Mouse (Mus musculus): ENCODE measurements at regions not wholly inside any gene's neighbourhood (a gene's known extent, or its start where the extent isn't known, plus 50 kb on each side); places are given as distances from the start of the nearest gene placed in this dataset.

DNA sequence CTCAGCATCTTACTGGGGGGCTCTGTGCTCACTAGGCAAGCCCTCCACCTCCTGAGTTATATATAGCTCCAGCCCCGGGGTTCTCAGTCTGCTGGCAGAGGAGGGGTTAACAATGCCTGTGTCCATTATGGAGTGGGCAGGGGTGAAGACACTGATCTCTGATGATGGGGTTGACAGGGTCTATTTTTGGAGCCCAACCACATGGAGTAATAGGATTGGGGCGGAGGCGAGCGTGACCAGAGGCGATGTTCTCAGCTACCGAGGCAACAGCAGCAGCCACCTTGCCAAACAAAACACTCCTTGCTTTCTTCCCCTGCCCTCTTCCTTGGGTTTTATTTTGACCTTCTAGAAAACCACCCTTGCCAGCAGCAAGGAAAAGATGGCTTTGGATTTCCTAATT lies 141.1 kb upstream of the Gli2 start:
- DNase-seq (ENCODE audit: low spot score in 2 of 2) = no peak

- DNase-seq (ENCODE audit: low spot score in 2 of 2) = no peak
Measured at GRCm38 (mm10) chr1:119191177-119191576, 137.8 kb upstream of the Gli2 start.

DNA sequence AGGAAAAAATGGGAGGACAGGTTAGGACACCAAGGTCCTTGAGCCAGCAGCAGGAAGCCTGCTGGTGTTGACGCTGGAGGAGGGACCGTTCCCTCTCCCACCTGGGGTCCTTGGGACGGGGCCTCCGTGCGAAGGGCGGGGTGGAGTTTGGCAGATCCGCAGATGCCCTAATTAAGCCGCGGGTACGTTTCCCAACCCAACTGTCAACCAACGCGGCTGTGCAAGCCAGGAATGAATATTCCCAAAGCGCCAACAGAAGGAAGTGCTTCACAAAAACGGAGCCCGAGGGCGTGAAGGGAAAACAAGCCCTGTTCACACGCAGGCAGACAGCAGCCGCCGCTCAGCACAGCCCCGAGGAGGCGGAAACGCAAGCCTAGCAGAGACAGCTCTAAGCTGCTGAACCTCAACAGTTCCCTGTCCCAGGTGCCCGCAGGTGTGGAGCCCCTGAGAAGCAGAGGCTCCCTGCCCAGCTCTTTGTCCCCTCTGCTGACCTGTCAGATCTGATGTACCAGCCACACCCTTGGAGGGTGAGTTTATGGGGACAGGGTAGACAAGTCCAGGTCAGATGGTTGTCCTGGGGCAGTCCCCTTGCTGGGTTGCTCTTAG lies 136.1 kb upstream of the Gli2 start:
- no peak for DNase-seq (ENCODE audit: low spot score in 2 of 2)

GRCm38 (mm10) chr1:119187301-119187700 lies 133.9 kb upstream of the Gli2 start:
- no peak for DNase-seq (ENCODE audit: low spot score in 2 of 2)

GRCm38 (mm10) chr1:119186856-119187255 lies 133.4 kb upstream of the Gli2 start:
- DNase-seq (ENCODE audit: low spot score in 2 of 2) = no peak

GRCm38 (mm10) chr1:119183558-119184270 lies 130.3 kb upstream of the Gli2 start:
- no peak for DNase-seq (ENCODE audit: low spot score in 2 of 2)

DNA sequence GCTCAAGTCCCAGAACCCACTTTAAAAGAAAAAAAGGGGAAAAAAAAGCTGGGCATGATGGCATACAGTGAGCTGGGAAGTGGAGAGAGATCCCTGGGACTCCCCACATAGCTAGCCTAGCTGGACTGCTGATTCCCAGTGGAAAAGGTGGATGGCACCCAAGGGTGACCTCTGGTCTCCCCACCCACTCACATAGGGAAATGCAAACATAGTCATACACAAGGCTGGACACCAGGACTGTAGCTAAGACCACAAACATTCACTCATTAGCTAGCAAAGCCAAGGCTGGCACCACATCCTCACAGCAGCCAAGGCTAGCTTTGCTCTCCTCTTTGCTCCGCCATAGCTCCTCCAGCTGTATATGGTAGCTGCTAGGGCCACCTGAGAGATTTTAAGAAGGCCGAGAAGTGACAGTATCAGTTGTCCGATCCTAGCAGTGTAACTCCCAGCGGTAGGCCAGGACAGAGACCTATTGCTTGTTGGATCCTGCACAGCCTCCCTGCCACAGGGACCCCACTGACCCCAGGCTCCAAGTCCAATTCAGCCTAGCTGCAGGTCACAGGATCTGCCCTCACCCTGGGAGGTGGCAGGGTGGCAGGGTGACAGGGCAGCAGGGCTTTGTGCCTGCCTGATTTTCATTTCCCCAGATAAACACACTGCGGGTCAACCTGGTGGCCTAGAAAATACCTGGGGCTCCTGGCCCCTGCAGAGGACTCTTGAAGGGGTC lies 119.8 kb upstream of the Gli2 start:
- no peak for DNase-seq (ENCODE audit: low spot score in 2 of 2)

DNA sequence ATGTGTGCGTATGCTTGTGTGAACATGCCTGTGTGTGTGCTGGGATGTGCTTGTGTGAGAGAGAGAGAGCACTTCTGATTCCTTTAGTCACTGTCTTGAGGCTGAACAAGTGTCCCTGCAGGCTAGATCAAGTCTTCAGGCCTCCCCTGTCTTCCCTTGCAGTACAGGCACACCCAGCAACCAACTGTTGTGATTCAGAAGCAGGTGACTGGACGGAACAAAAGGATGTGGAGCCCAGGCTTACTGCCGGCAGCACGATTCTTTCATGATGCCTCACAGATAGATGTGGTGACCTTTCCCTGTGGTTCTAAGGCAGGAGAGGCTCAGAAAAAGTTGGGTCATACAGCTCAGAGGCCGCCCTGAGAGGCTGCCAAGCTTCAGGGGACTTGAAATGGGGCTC lies 114.0 kb upstream of the Gli2 start:
- no peak for DNase-seq (ENCODE audit: low spot score in 2 of 2)

DNA sequence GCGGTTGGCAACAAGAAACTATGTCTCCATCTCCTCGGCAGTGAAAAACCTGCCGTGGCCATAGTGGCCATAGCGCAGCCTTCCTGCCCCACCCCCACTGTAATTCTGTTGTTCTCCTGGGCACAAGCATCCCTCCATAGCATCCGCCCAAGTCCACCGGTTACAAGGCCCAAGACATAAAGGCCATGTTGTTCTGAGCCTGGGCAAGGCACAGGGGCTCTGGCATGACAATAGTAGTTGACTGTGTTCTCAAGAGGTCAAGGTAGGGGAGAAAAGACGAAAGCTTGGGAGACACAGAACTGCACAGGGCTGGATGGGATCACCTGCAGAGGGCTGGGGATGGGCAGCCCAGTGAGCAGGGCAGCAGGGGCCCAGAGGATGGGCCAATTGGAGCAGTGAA lies 112.9 kb upstream of the Gli2 start:
- no peak for DNase-seq (ENCODE audit: low spot score in 2 of 2)

DNA sequence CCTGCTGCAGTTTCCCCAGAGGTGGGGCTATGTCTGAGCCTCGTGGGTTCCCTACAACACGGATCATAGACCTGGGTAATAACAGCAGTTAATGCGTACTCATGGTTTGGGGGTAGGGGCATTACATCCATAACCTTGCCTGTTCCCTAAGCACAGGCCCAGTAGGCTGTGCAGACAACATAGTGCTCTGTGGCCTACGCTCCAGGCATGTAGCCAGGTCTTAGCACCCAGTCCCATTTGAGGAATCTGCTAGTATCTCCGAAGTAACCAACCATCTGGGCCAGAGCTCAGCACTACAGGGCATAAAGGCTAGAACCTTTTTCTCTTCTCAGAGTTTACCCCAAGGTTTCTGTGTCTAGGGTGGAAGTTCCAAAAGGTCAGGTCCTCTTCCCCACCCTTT lies 111.4 kb upstream of the Gli2 start:
- no peak for DNase-seq (ENCODE audit: low spot score in 2 of 2)

DNA sequence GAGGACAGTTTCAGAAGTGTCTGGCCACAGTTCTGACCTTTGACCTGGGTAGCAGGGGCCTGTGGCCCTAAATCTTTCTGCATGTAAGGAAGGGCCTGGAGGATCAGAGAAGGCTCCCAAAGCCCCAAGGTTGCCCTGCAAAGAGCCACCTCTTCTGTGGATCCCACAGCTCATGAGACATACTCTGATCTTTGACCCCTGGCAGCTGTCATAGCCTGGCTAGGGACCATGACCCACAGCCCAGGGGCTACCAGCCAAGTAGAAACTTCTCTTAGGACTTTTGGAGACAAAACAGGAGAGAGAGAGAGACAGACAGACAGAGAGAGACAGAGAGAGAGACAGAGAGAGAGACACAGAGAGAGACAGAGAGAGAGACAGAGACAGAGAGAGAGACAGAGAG lies 110.4 kb upstream of the Gli2 start:
- DNase-seq (ENCODE audit: low spot score in 2 of 2) = no peak

GRCm38 (mm10) chr1:119163114-119163740 lies 109.8 kb upstream of the Gli2 start:
- no peak for DNase-seq (ENCODE audit: low spot score in 2 of 2)

GRCm38 (mm10) chr1:119161751-119162150 lies 108.3 kb upstream of the Gli2 start:
- no peak for DNase-seq (ENCODE audit: low spot score in 2 of 2)

- DNase-seq (ENCODE audit: low spot score in 2 of 2) = no peak
Measured at GRCm38 (mm10) chr1:119160354-119160753, 106.9 kb upstream of the Gli2 start.

- no peak for DNase-seq (ENCODE audit: low spot score in 2 of 2)
Measured at GRCm38 (mm10) chr1:119157171-119157700, 103.8 kb upstream of the Gli2 start.

DNA sequence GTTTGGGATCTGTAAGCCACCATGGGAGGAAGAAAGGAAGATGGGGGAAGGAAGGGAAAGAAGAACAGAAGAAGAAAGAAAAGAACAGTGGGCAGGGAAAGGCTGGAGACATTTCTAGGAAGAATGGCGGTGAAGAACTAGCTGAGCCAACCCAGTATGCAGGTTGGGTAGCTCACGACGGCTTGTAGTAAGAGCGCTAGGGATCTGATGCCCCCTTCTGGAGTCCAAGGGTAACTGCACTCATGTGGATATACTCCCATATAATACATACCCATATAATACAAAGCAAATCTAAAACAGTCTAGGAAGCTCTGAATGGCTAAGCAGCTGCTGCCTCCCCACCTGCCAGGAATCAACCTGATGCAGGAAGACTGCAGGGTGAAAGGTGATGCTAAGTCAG lies 100.2 kb upstream of the Gli2 start:
- no peak for DNase-seq (ENCODE audit: low spot score in 2 of 2)

GRCm38 (mm10) chr1:119152776-119153175 lies 99.4 kb upstream of the Gli2 start:
- DNase-seq (ENCODE audit: low spot score in 2 of 2) = no peak

GRCm38 (mm10) chr1:119147506-119147905 lies 94.1 kb upstream of the Gli2 start:
- no peak for DNase-seq (ENCODE audit: low spot score in 2 of 2)

GRCm38 (mm10) chr1:119143808-119144207 lies 90.4 kb upstream of the Gli2 start:
- no peak for DNase-seq (ENCODE audit: low spot score in 2 of 2)

DNA sequence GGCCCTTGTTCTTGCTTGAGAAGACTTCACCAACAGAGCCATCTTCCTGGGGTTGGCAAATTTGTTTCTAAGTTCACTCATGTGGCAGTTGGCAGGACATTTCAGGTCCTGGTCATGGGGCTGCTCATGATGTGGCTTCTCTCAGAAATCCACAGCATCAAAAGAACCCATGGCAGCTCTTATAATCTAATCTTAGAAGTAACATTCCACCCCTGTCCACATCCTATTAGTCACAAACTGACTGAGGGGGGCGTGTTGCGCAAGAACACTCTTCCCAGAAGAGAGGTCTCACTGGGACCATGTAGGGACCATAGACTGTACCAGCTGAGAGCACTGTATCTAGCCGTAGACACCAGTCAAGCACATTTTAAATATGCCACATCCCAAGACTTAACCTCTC lies 75.6 kb upstream of the Gli2 start:
- DNase-seq (ENCODE audit: low spot score in 2 of 2) = no peak

DNA sequence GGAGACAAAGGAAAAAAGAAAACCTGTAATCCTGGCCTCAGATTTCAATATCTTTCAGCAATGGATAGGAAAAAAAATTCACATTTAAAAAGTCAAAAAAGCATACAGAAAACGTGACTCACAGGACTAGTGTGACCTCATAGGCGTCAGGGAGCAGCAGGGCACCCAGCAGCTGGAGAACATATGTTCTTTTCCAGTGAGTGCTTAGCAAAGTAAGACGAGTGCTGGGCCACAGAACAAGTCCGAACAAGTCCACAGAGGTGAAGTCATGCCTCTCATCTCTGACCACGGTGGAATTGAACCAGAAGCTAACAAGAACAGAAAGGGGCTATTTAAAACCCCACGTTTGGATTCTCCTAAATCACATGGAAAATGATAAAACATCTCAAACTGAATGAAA lies 72.1 kb upstream of the Gli2 start:
- DNase-seq (ENCODE audit: low spot score in 2 of 2) = no peak

GRCm38 (mm10) chr1:119124798-119125197 lies 71.4 kb upstream of the Gli2 start:
- DNase-seq (ENCODE audit: low spot score in 2 of 2) = no peak
